Mouse (Mus musculus) kidney, embryonic 15.5 days (tissue): ENCODE results near the gene Gm11273. TPM values are rescaled to one million over a fixed set of nuclear protein-coding genes. Genes with fewer than 3 reads are reported as not detected.

Source experiments
- polyA plus RNA-seq: library from polyadenylated mRNA; unstranded; fragments of >200 nt; fragmentation: Nextera tagmentation; extraction: Ambion mirVana; gene quantifications from 2 replicates; pipeline ENCODE4 v1.2.1, GENCODE M21; 2015

The Gm11273 gene
- polyA plus RNA-seq, 1 experiment from 2014 or later, result 5.1 TPM

Other genes starting within 250 kb of the Gm11273 start
- not detected in 2 replicates for gene Gpx5, start 208.7 kb downstream of the Gm11273 start, polyA plus RNA-seq
- 5.2 and 6.1 TPM in 2 replicates for gene Gpx6, start 189.3 kb downstream of the Gm11273 start, polyA plus RNA-seq
- gene Olfr1367, start 154.5 kb downstream of the Gm11273 start, polyA plus RNA-seq, result not detected in 2 replicates
- gene Zscan12, start 138.6 kb downstream of the Gm11273 start, polyA plus RNA-seq, result 12.4 and 12.7 TPM in 2 replicates
- gene Zkscan3, start 98.7 kb downstream of the Gm11273 start, polyA plus RNA-seq, result 82.5 and 84.2 TPM in 2 replicates
- gene Pgbd1, start 60.4 kb downstream of the Gm11273 start, polyA plus RNA-seq, result 3.6 and 3.9 TPM in 2 replicates
- gene Zscan26, start 47.7 kb downstream of the Gm11273 start, polyA plus RNA-seq, result 32.6 and 37.0 TPM in 2 replicates
- gene Nkapl, start 32.9 kb downstream of the Gm11273 start, polyA plus RNA-seq, result 2.0 and 2.9 TPM in 2 replicates
- 3.5 and 4.0 TPM in 2 replicates for gene Zkscan4, start 22.5 kb downstream of the Gm11273 start, polyA plus RNA-seq
- not detected in 2 replicates for gene Gm10065, start 22.0 kb downstream of the Gm11273 start, polyA plus RNA-seq
- gene AK157302, start 6.2 kb downstream of the Gm11273 start, polyA plus RNA-seq, result 0.10 and 0.42 TPM in 2 replicates
- 6.4 and 6.7 TPM in 2 replicates for gene Zkscan8, start 29.7 kb upstream of the Gm11273 start, polyA plus RNA-seq
- 0.13 and 0.21 TPM in 2 replicates for gene Olfr1366, start 41.4 kb upstream of the Gm11273 start, polyA plus RNA-seq
- gene Olfr1535, start 58.5 kb upstream of the Gm11273 start, polyA plus RNA-seq, result not detected in 2 replicates
- not detected in 2 replicates for gene Olfr1364, start 80.3 kb upstream of the Gm11273 start, polyA plus RNA-seq
- gene Olfr1362, start 112.6 kb upstream of the Gm11273 start, polyA plus RNA-seq, result not detected in 2 replicates
- gene Olfr11, start 141.1 kb upstream of the Gm11273 start, polyA plus RNA-seq, result not detected in 2 replicates
- not detected in 2 replicates for gene Olfr1361, start 162.0 kb upstream of the Gm11273 start, polyA plus RNA-seq
- not detected in 2 replicates for gene Olfr1360, start 176.0 kb upstream of the Gm11273 start, polyA plus RNA-seq
- not detected in 2 replicates for gene Olfr1359, start 196.7 kb upstream of the Gm11273 start, polyA plus RNA-seq
- 1.6 and 4.5 TPM in 2 replicates for gene Hist1h2bl, start 214.7 kb upstream of the Gm11273 start, polyA plus RNA-seq
- 29.5 and 35.5 TPM in 2 replicates for gene Hist1h2ai, start 215.0 kb upstream of the Gm11273 start, polyA plus RNA-seq
- gene Hist1h3h, start 216.2 kb upstream of the Gm11273 start, polyA plus RNA-seq, result 14.2 and 15.6 TPM in 2 replicates
- gene Hist1h2bm, start 220.6 kb upstream of the Gm11273 start, polyA plus RNA-seq, result 4.6 and 5.2 TPM in 2 replicates
- 0.91 and 1.9 TPM in 2 replicates for gene Hist1h4j, start 233.6 kb upstream of the Gm11273 start, polyA plus RNA-seq
- gene Hist1h4k, start 249.1 kb upstream of the Gm11273 start, polyA plus RNA-seq, result 2.5 and 5.4 TPM in 2 replicates